Mouse (Mus musculus): ENCODE results near the gene Vgll4.

The Vgll4 gene

GRCm38 (mm10) chr6:114851688-114852087 lies 118.1 kb downstream of the Vgll4 start:
- no peak for DNase-seq (ENCODE audit: low read depth in 1 of 2, low spot score in 2 of 2)

- DNase-seq (ENCODE audit: low read depth in 1 of 2, low spot score in 2 of 2): no peak
These were observed 120.0 kb downstream of the Vgll4 start for GRCm38 (mm10) chr6:114849787-114850186.

GRCm38 (mm10) chr6:114848761-114849160 lies 121.0 kb downstream of the Vgll4 start:
- no peak for DNase-seq (ENCODE audit: low read depth in 1 of 2, low spot score in 2 of 2)

DNA sequence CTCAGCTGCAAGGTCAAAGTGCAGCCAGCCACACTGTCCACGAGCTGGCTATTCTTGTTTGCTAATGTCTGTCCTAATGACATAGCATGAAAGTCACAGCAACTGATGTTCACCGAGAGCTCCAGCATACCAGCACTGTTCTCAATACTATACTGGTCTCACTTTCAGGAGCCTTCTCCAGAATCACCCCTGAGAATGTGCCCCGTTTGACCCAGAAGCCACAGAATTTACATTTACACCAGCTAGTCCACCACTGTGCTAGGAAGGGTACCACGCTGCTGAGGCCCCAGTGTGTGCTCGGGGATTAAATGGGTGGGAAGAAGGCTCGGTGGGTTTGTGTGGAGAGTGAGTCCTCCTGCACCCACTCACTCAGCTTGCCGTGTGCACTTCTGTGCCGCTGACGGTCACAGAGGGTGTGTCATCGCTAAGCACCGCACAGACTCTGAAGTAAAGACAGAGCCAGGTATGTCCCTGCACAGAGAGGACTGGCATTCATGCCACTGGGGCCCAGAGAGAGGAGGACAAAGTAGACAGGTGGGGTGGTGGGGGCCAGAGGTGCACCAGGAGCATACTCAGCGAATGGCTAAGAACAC lies 122.1 kb downstream of the Vgll4 start:
- DNase-seq (ENCODE audit: low read depth in 1 of 2, low spot score in 2 of 2): no peak

GRCm38 (mm10) chr6:114846153-114846772 lies 123.5 kb downstream of the Vgll4 start:
- DNase-seq (ENCODE audit: low read depth in 1 of 2, low spot score in 2 of 2): no peak

GRCm38 (mm10) chr6:114842863-114843262 lies 126.9 kb downstream of the Vgll4 start:
- no peak for DNase-seq (ENCODE audit: low read depth in 1 of 2, low spot score in 2 of 2)

DNA sequence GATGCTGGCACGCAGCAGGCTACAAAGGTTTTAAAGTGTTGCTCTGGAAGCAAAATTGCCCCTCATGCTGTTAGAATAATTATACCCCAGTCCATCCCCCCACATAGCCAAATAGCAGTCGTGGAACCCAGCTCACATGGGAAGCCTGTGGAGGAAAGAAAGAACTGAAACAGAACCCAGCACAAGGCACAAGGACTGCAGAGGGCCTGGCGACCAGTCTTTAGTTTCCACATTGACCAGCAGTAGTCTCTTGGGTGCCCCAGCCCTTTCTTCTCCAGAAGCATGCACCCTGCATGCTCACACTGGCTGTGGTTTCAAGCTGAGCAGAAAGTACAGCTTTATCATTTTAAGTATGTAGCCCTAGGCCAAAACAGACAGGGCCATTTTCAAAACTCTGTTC lies 127.7 kb downstream of the Vgll4 start:
- DNase-seq (ENCODE audit: low read depth in 1 of 2, low spot score in 2 of 2): no peak

DNA sequence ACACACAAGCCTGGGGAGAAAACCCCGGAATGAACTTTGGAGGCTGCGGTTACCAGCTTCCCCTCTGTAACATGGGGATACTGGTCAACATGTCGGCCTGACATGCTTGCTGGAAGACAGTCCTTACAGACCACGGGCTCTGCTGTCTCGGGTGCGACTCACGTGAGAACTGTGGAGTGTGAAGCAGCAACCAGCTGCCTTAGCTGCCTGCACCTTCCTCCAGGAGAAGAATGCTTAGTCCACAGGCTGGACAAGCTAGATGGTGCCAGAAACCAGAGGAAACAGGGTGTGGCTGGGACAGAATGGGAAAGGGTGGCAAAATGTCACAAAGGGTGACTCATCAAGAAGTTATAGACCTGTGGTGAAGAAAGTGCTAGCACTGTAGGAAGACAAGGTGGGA lies 129.8 kb downstream of the Vgll4 start:
- no peak for DNase-seq (ENCODE audit: low read depth in 1 of 2, low spot score in 2 of 2)

DNA sequence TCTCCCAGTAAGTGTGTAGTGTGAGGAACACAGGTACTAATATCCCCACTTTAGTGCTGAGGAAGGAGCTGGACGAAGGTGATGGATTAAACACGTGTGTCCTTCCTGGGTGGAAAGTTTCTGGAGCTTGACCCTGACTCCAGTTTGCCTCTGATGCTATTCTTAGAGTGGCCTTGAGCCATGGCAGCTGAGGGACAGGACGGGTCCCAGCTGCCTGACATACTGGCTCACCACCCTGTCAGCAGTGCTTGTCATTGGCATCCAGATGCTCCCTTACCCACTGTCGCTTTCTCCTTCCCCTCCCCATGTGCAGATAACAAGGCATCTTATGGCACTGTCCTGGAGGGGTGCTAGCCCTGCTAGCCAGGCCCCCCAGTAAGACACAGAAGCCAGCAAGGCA lies 130.9 kb downstream of the Vgll4 start:
- no peak for DNase-seq (ENCODE audit: low read depth in 1 of 2, low spot score in 2 of 2)

DNA sequence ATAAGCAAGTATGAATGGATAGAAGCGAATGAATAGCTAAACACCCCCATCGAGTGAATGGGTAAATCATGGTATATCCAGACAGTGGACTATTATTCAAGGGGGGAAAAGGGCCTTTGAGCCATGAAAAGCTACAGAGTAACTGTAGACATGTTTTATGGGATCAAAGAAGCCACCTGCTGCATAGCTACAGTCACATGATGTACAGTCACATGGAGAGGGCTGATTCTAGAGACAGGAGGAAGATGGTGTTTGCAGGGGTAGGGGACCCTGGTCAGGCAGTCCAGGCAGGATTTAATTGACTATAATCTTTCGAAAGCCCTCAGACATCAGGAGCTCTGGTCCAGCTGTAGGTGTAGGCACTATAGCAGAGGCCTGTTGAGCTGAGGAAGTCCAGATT lies 133.4 kb downstream of the Vgll4 start:
- DNase-seq (ENCODE audit: low read depth in 1 of 2, low spot score in 2 of 2): no peak

DNA sequence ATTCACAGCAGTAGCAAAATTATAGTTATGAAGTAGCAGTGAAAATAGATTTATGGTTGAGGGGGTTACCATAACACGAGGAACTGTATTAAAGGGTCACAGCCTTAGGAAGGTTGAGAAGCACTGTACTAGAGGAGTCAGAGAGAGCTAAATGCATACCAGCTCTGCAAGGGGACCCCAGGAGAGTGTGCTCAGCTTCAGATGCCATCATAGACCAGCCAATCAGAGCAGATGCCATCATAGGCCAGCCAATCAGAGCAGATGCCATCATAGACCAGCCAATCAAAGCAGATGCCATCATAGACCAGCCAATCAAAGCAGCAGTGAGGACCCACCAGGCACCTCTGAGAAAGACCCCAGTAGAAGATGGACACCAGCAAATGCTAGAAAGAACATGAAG lies 134.0 kb downstream of the Vgll4 start:
- no peak for DNase-seq (ENCODE audit: low read depth in 1 of 2, low spot score in 2 of 2)

DNA sequence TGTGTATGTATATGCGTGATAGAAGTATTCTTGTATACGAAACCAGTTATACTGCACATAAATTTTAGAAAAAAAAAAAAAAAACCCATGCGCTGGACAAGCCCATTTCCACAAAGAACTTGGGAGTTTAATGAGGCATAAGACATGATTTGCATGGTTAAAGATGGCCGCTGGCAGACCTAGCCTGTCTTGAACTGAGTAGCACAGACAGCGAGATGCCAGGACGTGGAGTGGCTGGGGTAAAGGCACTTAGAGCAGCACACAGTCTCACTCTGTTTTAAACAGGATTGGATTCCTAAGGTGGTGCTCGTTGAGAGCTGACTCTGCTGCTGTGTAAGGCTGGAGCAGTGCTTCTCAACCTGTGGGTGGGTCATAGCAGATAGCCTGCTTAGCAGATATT lies 134.4 kb downstream of the Vgll4 start:
- no peak for DNase-seq (ENCODE audit: low read depth in 1 of 2, low spot score in 2 of 2)

- DNase-seq (ENCODE audit: low read depth in 1 of 2, low spot score in 2 of 2): no peak
These were observed 135.9 kb downstream of the Vgll4 start for GRCm38 (mm10) chr6:114833791-114834346.

DNA sequence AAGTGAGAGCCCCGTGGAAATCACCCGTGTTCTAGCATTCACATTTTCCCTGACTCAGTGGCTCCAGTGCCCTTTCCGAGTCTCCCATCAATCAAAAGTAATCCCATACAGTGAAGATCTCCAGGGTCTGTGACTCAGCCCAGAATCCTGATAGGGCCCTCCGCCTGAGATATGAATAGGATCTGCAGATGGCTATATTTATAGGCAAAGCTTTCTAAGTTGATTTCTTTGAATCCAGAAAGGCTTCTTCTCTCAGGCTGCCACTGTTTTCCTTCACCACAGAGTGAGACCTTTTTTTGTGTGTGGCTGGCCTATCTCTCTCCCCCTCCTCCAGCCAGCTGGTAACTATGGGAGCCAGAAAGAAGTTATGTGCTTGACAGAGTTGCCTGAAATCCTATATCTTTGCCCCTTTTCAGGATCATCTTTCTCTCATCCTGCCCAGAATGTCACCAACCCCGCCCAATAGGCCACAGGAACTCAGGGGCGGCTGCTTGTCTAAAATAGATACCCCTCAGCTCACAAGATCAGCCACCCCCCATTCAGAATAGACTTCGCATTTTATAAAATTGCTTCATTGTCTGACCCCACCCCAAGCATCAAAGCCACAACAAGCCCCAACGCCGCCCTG lies 136.6 kb downstream of the Vgll4 start:
- DNase-seq (ENCODE audit: low read depth in 1 of 2, low spot score in 2 of 2): no peak

- no peak for DNase-seq (ENCODE audit: low read depth in 1 of 2, low spot score in 2 of 2)
These were observed 138.0 kb downstream of the Vgll4 start for GRCm38 (mm10) chr6:114831807-114832206.

GRCm38 (mm10) chr6:114829660-114830438 lies 139.9 kb downstream of the Vgll4 start:
- no peak for DNase-seq (ENCODE audit: low read depth in 1 of 2, low spot score in 2 of 2)

DNA sequence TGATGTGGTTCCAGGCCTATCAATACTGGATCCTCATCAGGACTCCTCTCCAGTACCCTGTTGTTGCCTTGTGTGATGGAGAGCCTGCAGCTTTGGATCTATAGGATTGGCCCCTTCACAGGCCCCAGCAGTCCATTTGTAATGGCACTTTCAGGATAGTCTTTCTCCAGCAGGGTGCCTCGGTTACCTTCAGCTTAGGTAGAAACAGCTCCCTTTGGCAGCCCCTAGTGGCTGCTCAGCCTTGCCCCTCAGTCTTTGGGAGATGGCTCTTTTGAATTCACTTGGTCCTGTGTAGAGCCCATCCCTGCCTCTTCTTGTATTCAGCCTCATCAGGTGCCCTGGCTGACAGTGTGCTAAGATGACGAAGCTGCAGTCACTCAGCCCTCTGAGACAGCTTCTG lies 142.9 kb downstream of the Vgll4 start:
- no peak for DNase-seq (ENCODE audit: low read depth in 1 of 2, low spot score in 2 of 2)

DNA sequence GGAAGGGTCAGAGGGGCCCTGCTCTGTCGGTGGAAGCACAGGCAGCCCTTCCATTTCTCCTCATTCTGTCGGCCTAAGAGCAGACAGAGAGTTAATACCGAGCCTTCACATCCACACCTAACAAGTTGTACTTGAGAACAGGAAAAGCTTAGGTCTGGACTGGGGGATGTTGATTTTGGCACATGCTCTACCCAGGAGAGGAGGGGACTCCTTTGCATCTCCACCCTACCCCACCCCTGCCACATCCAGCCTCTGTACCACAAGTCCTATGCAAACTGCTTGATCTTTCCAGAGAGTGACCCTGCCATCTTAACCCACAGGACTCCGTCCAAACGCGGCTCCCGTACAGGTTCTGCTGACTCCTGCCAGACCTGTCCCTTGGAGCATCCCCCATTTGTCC lies 148.1 kb downstream of the Vgll4 start:
- no peak for DNase-seq (ENCODE audit: low read depth in 1 of 2, low spot score in 2 of 2)

- DNase-seq (ENCODE audit: low read depth in 1 of 2, low spot score in 2 of 2): no peak
These were observed 149.8 kb downstream of the Vgll4 start for GRCm38 (mm10) chr6:114819971-114820481.

DNA sequence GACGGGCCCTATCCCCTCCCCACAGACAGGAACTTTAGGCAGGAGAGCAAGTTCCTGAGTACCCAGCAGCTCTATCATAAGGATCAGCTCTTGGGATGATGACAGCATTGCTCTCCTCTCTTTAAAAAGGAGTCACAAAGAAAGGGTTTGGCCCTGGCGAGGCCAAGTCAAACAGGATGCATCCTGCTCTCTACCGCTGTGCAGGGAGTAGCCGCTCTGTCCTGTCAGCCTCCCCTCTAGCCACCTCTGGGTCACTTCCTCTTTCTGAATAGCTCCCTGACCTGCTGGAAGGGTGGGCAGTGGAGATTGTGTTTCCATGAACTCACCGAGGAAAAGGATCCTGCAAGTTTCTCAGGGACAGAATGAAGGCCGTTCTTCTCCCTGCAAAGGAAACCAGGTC lies 151.3 kb downstream of the Vgll4 start:
- DNase-seq (ENCODE audit: low read depth in 1 of 2, low spot score in 2 of 2): no peak

- no peak for DNase-seq (ENCODE audit: low read depth in 1 of 2, low spot score in 2 of 2)
These were observed 151.8 kb downstream of the Vgll4 start for GRCm38 (mm10) chr6:114817948-114818347.

Measured in monocyte, adult 2 months (primary cell).